Mouse (Mus musculus) adrenal gland, postnatal 14 days (tissue): ENCODE results near the gene Slc35e4. TPM values are rescaled to one million over a fixed set of nuclear protein-coding genes. Genes with fewer than 3 reads are reported as not detected.
"Not testable (repeated sequence)": the region's sequence is repeated elsewhere in the genome, so short reads cannot be mapped to it uniquely, and the experiment has no call there.

ENCODE experiments used
- DNase-seq: peaks from one replicate; pipeline ENCODE4 v3.0.0; 2021; ENCODE audit warnings: mixed read lengths
- long read RNA-seq, 2 experiments: library from polyadenylated mRNA; stranded (forward); transcript quantifications; one replicate each; pipeline ENCODE4 v2.0.0; 2021
- total RNA-seq: library from RNA; stranded (reverse); gene quantifications from 2 replicates; pipeline ENCODE4 v1.2.3, GENCODE M21; 2021

Gene Slc35e4
- total RNA-seq, result 3.4 and 5.4 TPM in 2 replicates
- long read RNA-seq, experiment 1, transcript Slc35e4-201 (2 exons, 3,059 nt), result major isoform, 18 of 20 reads
- long read RNA-seq, experiment 1, partial matches to known transcripts, result 0 of 20 reads
- long read RNA-seq, experiment 1, other reads (novel, unspliced or antisense), result 2 of 20 reads
- long read RNA-seq, experiment 2, transcript Slc35e4-201 (2 exons, 3,059 nt), result major isoform, 7 of 9 reads
- long read RNA-seq, experiment 2, partial matches to known transcripts, result 0 of 9 reads
- long read RNA-seq, experiment 2, other reads (novel, unspliced or antisense), result 2 of 9 reads

DNA sequence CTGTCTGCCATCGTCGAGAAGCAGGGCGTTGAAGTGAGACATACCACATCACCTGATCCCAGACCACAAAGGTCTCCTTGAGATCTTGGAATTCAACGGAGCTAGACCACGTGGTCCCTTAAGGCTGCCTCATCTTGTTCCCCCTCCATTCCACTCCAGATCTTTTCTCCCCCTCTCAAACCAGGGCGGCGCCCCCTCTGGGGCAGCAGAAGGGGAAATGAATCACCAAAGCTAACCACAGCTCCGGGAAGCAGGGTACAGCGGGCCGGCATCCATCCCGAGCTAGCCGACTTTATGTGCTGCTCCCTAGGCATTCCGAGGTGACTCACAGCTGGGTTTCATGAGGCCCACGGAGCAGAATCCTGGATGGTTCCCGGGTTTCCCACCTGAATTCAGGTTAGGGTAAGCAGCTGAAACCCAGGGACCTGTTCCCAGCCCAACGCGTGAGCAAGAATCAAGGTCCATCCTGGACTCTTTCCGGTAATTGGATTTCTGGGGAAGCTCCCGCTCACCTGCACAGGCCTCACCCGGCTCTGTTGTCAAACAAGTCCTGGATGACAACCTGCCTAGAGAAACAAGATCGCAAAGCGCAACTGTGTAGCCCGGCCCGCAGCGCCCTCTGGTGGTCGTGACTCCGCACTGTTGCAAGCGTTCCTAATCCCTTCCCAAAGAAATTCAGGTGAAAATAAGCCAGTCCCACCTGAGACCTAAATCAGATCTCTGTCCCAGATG lies at the start of gene Slc35e4:
Slc35e4 (minus strand) TSS at position 556 of the 732 bp plus-strand sequence.
- peak; percentile 92 for DNase-seq

DNA sequence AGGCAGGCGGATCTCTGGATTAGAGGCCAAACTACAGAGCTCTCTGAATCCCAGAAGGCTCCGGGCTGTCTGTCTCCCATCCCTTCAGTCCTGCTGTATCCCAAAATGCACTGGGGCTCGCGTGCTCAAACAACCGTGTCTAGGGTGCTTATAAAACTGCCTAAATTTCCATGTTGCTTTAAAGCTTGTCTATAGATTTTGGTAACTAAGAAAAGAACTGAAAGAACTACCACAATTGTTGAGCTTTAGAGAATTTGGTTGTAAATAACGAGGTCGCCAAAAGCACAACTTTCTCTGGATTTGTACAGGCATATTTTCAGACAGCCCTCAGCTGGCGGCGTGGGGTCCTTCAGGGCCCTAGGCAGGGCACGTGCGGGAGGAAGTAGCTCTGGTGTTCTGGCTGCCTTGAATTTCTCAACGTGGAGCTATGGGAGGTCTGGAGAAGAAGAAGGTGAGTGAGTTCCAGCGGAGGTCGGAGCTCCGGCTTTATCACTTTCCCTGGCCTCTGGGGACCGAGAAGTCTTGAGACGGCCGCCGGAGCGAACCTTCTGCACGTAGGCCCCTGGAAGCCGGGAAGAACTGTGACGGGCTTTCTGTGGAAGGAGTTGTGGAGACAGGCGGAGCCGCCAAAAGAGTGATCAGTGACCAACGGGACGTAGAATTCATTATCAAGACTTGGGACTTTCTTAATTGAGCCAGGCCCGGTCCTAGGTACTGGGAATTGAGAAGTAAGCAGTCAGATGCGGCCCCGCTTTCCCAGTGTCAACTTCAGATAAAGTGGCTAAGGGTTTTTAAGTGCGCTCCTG lies 49.3 kb upstream of the Slc35e4 start, which contains the start of gene Pes1:
Pes1 (plus strand) TSS at position 366 of the 806 bp plus-strand sequence.
- DNase-seq, result peak; percentile 87

DNA sequence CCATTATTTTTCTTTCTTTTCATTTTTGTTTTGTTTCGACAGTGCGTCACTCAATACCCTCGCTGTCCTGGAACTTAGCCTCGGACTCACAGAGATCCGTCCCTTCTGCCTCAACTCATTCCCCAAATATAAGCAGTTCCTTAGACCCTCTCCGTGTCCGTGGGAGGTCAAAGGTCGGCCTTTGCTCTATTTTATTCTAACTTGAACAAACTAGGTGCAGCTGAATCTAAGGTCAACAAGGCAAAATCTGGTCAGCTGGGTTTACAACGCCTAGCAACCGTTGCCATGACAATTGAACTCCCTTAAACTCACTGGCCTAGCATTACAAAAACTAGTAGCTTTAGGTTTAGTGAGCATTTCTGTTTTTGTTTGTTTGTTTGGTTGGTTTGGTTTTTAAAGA lies 48.7 kb upstream of the Slc35e4 start:
- DNase-seq, result peak; percentile 43

DNA sequence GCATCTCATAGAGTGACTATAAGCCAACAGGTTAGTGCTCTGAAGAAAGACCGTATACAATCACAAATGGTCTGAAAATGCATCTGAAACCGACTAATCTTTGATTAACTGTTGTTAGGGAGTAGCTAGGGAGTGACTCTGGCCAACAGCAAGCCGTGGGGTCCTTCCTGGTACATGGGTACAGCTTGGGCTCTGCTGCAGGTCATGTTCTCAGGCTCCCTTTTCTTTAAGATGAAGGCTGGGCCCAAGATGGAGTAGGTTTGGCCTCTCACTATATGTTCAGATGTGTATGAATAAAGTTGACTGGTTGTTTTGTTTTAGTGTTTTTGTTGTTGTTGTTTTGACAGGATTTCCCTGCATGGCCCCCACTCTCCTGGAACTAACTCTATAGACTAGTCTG lies 47.3 kb upstream of the Slc35e4 start:
- DNase-seq, result no peak

DNA sequence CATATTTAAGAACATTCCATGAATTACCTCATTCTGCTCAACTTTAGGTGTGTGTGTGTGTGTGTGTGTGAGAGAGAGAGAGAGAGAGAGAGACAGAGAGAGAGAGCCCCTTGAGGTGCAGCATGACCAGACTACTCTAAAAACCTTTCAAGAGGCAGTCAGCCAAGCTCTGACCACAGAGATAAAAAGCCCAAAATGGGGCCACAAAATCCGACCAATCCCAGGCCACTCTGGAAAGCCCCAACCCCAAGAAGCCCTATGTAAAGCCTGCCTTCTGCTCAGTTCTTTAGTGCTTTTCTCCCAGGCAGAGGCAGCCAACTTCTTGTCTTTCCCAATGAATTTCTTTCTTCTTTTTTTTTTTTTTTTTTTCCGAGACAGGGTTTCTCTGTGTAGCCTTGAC lies 46.4 kb upstream of the Slc35e4 start:
- no peak for DNase-seq

DNA sequence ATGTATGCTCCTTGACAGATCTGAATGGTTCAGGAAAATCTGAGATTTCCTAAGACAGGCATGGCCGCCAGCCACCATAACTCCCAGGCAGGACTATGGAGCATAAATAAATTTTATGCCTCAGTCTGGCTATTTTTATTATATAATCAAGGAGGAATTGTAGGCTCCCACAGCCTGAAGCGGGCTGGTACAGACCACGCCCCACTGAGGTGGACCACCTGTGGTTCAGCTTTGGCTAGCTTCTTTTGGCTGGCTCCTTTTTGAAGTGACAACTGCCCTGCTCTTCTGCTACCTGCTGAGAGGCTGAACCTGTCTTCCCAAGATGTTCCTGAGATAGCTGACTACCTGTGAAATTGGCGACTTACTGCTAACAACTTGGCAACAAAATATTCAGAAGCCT lies 40.9 kb upstream of the Slc35e4 start:
- DNase-seq, result not testable (repeated sequence)

DNA sequence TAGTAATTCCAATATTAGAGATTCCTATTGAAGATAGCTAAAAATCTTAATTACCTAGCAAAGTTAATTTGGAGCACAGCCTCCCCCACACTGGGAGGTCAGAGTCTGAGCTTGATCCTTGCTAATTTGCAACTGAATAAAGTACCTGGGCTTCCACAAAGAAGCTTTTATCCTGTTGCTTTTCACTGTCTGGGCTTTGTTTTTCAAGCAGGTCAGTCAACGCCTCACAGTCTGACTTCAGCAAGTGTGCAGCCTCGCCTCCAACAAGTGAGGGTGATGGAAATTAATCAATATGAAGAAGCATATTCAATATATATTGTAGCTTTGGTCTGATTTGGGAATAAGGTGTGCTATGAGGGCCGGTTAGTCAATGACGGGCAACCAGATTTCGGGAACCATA lies 40.4 kb upstream of the Slc35e4 start:
- not testable (repeated sequence) for DNase-seq

DNA sequence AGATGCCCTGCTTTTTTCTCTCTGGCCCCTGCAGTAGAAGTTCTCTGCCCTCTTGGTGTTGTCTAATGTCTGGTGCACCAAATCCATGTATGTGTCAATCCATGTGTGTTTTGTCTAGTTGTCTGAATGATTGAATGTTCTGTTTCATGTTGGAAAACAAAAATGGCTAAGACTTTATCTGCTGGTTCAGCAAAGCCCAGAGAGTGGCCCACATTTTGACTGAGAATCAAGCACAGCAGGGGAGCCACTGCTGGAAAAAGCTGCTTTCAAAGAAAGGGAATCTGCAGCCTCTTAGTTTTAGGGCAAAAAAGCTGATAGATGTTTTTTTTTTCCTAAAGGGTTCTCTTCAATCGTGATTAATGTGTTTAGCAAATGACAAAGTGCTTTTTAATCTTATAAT lies 31.9 kb upstream of the Slc35e4 start:
- no peak for DNase-seq

DNA sequence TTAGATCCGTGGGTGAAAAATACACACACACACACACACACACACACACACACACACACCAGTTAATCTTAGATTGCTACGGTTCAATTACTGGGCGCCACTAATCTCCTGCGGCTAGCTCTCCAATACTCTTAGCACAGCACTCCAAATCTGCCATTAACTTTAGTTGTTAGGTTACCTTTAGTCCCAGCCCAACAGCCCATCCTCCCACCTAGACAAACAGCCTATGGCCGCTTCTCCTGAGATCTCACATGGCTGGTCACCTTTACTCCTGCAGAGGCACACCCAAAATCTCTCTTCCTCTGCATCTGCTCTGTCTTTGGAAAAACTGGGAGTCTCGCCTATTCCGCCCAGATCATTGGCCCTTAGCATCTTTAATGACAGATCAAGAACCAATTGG lies 26.9 kb upstream of the Slc35e4 start:
- DNase-seq, result no peak

DNA sequence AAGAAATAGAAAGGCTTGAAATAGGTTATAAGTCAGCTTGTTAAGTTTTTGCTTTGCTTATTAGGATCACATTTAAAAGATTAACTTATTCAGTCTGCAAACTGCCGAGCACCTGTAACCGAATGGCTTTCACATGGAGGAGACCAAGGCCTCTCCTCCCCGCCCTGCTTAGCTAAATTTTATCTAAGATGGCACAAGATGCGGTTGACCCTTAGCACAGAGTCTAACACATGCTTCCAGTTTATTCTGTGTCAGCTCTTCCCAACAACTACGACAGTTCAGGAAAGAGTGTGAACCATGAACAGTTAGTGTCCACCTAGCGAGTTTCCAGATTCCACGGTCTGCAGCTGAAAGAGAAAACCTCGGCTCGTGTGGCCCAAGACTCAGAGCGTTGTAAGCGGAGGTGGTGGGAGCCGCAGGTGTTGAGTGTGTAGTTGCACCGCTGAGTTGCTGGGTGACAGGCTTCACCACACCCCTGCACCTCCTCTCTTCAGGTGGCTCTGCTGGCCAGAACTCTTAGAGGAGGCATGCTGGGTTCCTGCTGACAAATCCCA lies 22.9 kb upstream of the Slc35e4 start:
- no peak for DNase-seq

DNA sequence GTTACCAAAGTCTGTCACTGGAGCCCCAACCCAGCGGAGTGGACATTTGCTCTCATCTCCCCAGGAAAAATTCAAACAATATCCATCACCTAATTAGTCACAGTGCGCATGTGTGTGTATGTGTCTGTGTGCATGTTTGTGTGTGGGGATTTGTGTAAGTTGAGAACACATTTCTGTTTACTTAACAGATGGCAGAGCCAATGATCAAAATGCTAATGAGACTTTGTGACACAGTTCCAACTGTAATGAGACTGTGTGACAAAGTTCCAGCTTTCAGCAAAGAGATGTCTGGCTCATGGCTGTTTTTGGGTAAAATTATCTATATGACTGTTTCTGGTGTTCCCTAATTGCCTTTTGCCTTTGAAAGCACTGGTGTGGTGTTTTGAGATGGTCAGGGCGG lies 21.9 kb upstream of the Slc35e4 start:
- no peak for DNase-seq

DNA sequence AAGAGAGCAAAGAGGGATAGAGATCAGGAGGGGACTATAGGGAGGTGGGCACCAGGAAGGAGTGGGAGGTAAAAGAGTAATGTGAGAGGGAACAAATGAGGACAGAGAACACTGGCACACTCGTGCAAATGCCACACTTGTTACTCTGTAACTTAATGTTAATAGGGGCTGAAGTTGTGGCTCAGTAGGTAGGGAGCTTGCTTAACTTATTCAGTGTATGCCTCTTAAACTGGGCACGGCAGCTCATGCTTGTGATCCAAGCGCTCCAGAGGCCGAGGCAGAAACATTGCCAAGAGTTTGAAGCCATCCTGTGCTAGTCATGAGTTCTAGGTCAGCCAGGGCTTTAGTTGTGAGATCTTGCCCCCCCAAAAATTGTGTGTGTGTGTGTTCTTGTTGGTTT lies 20.7 kb upstream of the Slc35e4 start:
- DNase-seq, result no peak

DNA sequence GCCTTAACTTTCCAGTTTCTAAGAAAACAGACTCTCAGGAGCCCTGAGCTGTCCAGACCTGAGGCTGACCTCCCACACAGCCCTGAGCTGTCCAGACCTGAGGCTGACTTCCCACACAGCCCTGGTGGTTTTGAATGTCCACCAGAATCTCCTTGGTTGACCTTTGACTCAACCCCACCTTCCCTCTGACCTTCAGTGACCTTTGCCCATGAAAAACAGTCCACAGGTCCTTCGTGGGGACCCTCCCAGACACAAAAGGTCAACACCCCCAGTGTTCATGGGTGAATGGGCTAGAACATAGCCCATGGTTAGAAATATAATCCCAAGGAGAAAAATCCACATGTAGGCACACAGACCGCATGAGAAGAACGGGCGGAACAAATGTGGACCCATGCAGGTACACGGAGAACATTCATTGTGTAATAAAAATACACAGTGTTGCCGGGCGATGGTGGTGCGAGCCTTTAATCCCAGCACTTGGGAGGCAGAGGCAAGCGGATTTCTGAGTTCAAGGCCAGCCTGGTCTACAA lies 19.4 kb upstream of the Slc35e4 start:
- no peak for DNase-seq

DNA sequence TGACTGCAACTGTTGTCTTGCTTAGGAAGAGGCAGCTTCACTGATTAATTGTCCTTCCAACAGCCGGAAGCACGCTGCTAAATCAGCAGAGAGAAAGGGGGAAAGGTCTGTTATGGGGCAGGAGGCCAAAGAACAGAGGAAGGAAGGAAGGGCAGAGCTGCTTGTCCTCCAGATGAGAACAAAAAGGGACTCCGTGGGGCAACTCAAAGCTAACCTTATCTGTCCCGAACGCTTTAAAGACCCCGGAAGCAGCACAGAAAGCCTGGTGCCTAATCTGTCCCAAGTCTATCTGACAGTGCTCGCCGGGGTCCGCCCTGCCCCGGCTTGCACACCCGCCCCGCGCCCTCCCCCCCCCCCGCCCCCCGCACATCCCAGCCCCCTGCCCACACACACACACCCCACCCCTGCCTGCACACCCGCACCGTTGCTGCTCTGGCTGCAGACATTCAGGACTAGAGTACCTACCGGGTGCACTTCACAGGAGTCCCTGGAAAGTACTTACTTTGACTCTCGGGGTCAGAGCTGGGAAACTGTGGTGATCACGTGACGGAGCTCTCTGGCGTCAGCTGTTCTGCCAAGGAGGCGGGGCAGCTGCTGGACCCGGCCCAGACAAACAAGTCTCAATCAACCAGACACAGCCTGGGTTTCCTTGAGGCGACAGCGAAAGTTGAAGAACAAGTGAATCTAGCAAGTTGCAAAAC lies 17.2 kb upstream of the Slc35e4 start, which contains the start of gene Tcn2:
Tcn2 (minus strand) TSS at position 649 of the 701 bp plus-strand sequence.
- peak; percentile 94 for DNase-seq

DNA sequence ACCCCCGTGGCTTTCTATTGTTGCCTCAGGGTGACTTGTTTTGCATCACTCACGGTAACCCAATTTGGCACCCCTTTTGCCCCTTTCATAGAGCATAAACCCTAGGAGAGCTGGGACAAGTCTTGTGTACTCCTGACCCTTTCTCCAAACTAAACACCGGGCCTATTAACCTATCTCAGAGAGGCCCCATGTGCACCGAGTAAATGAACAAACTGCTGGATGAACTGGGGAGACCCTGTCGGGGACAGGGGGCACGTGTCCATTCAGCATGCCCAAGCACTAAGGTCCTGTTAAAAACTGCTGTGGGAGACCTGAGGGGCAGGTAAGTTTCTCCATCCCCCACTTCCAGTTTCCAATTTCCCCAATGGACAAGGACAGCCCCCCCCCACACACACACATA lies 16.5 kb upstream of the Slc35e4 start:
- no peak for DNase-seq

DNA sequence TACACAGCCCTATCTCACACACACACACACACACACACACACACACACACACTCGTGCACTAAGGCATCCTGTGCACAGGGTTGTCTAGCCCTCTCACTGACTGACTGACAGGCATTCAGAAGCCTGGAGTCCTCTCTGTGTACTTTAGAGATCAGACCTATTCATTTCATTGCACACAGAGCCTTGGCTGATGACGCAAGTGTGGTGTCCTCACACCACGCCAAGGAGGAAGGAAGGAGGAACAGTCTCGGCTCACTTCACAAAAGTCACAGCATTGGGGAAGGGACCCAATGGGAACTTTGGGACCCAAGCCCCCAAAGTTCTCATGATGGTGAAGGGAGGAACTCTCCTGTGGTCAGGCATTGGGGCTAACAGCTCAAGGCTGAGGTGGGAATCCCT lies 15.6 kb upstream of the Slc35e4 start:
- DNase-seq, result no peak

DNA sequence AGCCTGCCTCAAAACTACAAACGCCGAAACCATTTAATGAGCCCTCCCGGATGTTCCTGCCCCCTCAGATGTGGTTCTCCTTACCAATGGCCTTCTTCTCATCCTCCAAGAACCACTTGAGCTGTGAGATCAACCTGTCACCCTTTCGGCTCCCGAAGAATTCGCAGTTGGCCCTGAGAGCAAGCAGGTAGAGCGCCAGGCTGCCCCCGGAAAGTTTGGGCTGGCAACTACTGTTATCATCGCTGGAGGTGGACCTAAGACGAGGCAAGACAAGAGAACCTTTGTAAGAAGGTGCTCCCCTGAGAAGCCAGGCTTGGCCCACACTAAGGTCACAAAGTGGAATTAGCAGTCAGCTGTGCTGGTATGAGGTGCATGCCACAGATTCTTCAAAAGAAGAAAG lies 11.5 kb upstream of the Slc35e4 start:
- DNase-seq, result no peak

DNA sequence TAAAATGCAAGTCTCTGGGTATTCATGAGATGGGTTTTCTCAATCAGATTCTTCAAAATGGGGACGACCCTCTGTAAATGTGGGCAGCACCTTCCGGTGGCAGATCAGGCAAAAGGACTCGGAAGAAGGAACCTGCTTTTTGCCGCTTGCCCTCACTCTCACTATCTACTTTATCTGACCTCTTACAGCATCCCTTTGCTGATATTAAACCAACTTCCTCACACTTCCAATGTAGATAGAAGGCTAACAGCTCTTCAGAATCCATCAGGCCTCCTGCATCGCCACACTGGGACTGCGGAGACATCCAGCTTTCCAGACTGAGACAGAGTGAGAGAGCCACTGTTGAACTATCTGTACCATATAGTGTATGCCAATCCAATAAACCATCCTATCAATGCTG lies 8.3 kb upstream of the Slc35e4 start:
- DNase-seq, result no peak

DNA sequence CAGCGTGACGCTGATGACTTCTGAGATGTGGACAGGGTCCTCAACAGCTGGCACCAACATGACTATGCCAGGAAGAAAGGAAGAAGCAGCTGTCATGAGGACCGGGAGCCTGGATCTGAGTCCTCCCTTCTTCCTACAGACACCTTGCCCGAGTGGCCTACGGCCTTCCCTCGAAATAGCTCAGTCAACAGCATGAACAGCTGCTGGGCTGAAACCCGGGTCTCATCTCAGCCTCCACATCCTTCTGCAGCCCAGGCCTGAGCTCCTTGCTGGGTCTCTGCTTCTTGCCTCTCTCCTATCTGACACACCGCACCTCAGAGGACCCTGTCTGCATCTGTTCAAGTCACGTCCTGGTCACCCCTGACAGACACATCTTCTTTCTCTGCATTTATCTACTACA lies 7.7 kb upstream of the Slc35e4 start:
- DNase-seq, result no peak

DNA sequence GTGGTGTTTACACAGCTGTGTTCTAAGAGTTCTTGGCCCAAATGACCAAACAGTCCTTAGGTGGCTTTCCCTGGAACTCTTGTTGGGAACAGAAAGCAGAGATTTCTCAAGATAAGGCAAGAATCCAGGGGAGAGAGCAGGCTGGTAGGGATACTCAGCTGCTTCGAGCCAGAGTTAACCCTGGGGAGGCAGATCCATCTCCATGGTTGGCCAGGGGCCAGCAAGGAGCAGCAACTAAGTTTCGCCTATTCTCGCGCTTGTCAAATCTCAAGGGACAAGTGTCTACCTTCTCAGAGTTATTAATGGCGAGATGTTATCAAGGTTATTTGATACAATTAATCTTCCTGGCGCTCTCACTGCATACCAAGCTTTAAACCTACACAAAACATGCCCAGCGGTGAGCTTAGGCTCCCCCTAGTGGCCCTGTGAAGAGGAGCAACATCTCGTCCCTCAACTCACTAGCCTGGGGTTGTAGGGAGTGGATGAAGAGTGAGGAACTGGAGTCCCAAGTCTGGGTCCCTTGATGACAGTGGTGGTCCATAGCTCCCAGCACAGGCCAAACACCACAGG lies 6.9 kb upstream of the Slc35e4 start:
- peak; percentile 74 for DNase-seq

DNA sequence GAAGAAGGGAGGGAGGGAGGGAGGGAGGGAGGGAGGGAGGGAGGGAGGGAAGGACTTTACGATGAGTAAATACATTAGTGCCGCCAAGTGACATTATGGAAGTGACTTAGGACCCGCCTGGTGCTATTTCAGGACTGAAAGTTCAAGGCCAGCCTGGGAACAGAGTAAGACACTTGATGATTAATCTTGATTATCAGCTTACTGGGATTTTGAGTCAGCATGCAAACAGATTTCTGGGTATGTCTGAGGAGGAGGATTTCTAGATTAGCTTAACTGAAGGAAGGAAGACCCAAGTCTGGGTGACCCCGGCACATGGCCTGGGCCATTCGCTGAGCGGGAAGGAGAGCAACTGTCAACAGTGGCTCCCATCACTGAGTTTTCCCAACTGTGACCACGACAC lies 6.0 kb upstream of the Slc35e4 start:
- DNase-seq, result peak; percentile 70
